Mouse (Mus musculus): Measurements from ENCODE around the gene Mok. TPM values are rescaled to one million over a fixed set of nuclear protein-coding genes. Genes with fewer than 3 reads are reported as not detected.
"Not testable (repeated sequence)": the region's sequence is repeated elsewhere in the genome, so short reads cannot be mapped to it uniquely, and the experiment has no call there.

Gene Mok
- polyA plus RNA-seq, 1 experiment from 2014 or later: 0.27 TPM

- ATAC-seq (ENCODE audit: low read depth): peak; percentile 76
- no peak overlapping the region for H3K4me3 ChIP-seq (ENCODE audit: low read depth, low read length)
- H3K4me1 ChIP-seq (ENCODE audit: control insufficient read depth, low read depth, low read length): peaks cover 25% of the 10 kb centered on the region
- no peaks in the 10 kb centered on the region for H3K27me3 ChIP-seq (ENCODE audit: control insufficient read depth, insufficient read depth, low read depth, low read length)
- peak overlapping the region; percentile 58; the same call in 1 of the 2 replicates for H3K27ac ChIP-seq (ENCODE audit: low read length)
- WGBS (ENCODE audit: insufficient replicate concordance): 37% methylated on average over 4 of the region's 4 CpGs
- peaks cover 4% of the 10 kb centered on the region for H3K36me3 ChIP-seq (ENCODE audit: control insufficient read depth, insufficient read depth)
- H3K4me2 ChIP-seq (ENCODE audit: low read depth, low read length): peak overlapping the region; percentile 46
- H3K9me3 ChIP-seq (replicated peaks; ENCODE audit: control insufficient read depth, low read length): no peaks in the 10 kb centered on the region
- H3K9ac ChIP-seq (ENCODE audit: low read depth, low read length): peak overlapping the region; percentile 40
Observed at GRCm38 (mm10) chr12:110870107-110870506, 29.4 kb upstream of the Mok start.

DNA sequence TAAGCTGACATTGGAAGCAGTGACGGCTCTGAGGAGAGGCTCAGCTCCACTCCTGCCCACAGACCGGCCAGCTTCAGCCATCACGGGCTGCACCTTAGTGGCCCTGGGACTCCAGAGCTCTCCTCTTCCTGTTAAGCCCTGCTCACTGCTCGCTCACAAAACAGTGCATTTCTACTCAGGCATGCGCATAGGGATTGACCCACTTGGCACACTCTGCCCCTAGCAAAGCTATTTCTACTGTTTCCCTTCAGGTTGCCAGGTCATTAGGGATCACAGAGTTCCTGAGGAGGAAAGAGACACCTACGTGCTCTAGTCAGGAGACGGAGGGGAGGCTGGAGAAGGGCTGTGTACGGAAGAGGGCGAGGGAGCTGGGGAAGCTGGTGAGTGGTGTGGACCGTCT, 25.2 kb upstream of the Mok start:
- 0 out of 2 replicates have a peak, but pooled peaks have one; percentile 11 for ATAC-seq (ENCODE audit: low read depth)
- Histone ChIP-seq H3K4me3 (ENCODE audit: low read depth, low read length) (no peak overlapping the region), H3K4me2 (ENCODE audit: low read depth, low read length) (no peak overlapping the region)

DNA sequence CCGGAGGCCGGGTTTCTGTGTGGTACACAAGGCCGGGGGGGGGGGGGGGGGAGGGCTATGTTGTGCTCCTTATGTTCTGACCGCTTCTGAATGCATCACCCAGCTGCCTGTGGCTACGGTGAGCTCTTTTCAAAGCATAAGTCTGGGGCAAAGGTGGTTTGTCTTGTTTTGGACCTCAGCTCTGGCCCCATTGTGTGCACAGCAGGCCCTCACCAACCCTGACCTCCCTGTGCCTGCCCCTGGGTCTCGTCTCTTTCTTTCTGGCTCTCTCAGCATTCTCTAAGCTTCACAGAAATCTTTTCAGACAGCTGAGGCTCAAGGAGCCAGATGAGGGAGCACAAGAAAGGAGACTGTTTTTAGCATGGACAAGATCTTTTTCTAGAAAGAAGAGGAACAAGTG, 24.8 kb upstream of the Mok start:
- peak; percentile 65 for ATAC-seq (ENCODE audit: low read depth)
- Histone ChIP-seq H3K27ac (ENCODE audit: low read length) (peak overlapping the region; percentile 36), H3K36me3 (ENCODE audit: control insufficient read depth, insufficient read depth) (no peaks in the 10 kb centered on the region; the same call in 1 of the 2 replicates), H3K27me3 (ENCODE audit: control insufficient read depth, insufficient read depth, low read depth, low read length) (no peaks in the 10 kb centered on the region), H3K9ac (ENCODE audit: low read depth, low read length) (no peak overlapping the region), H3K4me1 (ENCODE audit: control insufficient read depth, low read depth, low read length) (peaks cover 17% of the 10 kb centered on the region), H3K4me2 (ENCODE audit: low read depth, low read length) (no peak overlapping the region), H3K4me3 (ENCODE audit: low read depth, low read length) (no peak overlapping the region), H3K9me3 (replicated peaks; ENCODE audit: control insufficient read depth, low read length) (no peaks in the 10 kb centered on the region)
- 74% methylated on average over 5 of the region's 6 CpGs for WGBS (ENCODE audit: insufficient replicate concordance)

More for the DNA sequence above, 25.2 kb upstream of the Mok start:
- Histone ChIP-seq H3K9ac (ENCODE audit: low read depth, low read length) (no peak overlapping the region), H3K9me3 (replicated peaks; ENCODE audit: control insufficient read depth, low read length) (no peaks in the 10 kb centered on the region), H3K27ac (ENCODE audit: low read length) (peak overlapping the region; percentile 36), H3K27me3 (ENCODE audit: control insufficient read depth, insufficient read depth, low read depth, low read length) (no peaks in the 10 kb centered on the region), H3K4me1 (ENCODE audit: control insufficient read depth, low read depth, low read length) (peaks cover 21% of the 10 kb centered on the region), H3K36me3 (ENCODE audit: control insufficient read depth, insufficient read depth) (no peaks in the 10 kb centered on the region; the same call in 1 of the 2 replicates)
- 77% methylated on average over 10 of the region's 10 CpGs for WGBS (ENCODE audit: insufficient replicate concordance)

DNA sequence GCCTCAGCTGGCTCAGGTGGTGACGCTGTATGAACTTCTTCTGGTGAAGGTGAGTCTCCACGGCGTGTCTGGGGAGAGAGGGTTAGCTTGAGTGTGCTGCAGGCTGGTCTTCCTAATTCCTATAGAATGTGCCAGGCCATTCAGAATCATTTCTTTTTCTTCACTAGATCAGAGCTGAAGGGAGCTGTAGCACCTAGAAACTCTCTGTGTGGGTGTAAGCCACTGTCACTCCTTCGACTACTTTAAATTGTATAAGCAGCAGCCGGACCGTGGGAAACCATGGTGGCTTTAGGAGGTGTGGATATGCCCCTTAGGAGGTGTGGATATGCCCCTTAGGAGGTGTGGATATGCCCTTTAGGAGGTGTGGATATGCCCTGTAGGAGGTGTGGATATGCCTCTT, 23.3 kb upstream of the Mok start:
- 84% methylated on average over 6 of the region's 6 CpGs for WGBS (ENCODE audit: insufficient replicate concordance)
- Histone ChIP-seq H3K4me2 (ENCODE audit: low read depth, low read length) (no peak overlapping the region), H3K4me1 (ENCODE audit: control insufficient read depth, low read depth, low read length) (peaks cover 6% of the 10 kb centered on the region; the same call in 1 of the 2 replicates), H3K4me3 (ENCODE audit: low read depth, low read length) (no peak overlapping the region), H3K9ac (ENCODE audit: low read depth, low read length) (no peak overlapping the region), H3K27me3 (ENCODE audit: control insufficient read depth, insufficient read depth, low read depth, low read length) (no peaks in the 10 kb centered on the region), H3K27ac (ENCODE audit: low read length) (no peak overlapping the region), H3K9me3 (replicated peaks; ENCODE audit: control insufficient read depth, low read length) (no peaks in the 10 kb centered on the region), H3K36me3 (ENCODE audit: control insufficient read depth, insufficient read depth) (no peaks in the 10 kb centered on the region)
- no peak for ATAC-seq (ENCODE audit: low read depth)

GRCm38 (mm10) chr12:110861256-110861655, 20.5 kb upstream of the Mok start:
- no peak for ATAC-seq (ENCODE audit: low read depth)
- H3K27ac ChIP-seq (ENCODE audit: low read length): no peak overlapping the region
- no peak overlapping the region for H3K4me2 ChIP-seq (ENCODE audit: low read depth, low read length)
- H3K36me3 ChIP-seq (ENCODE audit: control insufficient read depth, insufficient read depth): no peaks in the 10 kb centered on the region
- H3K9me3 ChIP-seq (replicated peaks; ENCODE audit: control insufficient read depth, low read length): no peaks in the 10 kb centered on the region
- H3K27me3 ChIP-seq (ENCODE audit: control insufficient read depth, insufficient read depth, low read depth, low read length): no peaks in the 10 kb centered on the region
- no peak overlapping the region for H3K4me3 ChIP-seq (ENCODE audit: low read depth, low read length)
- peaks cover 6% of the 10 kb centered on the region for H3K4me1 ChIP-seq (ENCODE audit: control insufficient read depth, low read depth, low read length)
- no peak overlapping the region for H3K9ac ChIP-seq (ENCODE audit: low read depth, low read length)
- 67% methylated on average over 7 of the region's 7 CpGs for WGBS (ENCODE audit: insufficient replicate concordance)

- H3K27me3 ChIP-seq (ENCODE audit: control insufficient read depth, insufficient read depth, low read depth, low read length): no peaks in the 10 kb centered on the region
- H3K36me3 ChIP-seq (ENCODE audit: control insufficient read depth, insufficient read depth): no peaks in the 10 kb centered on the region
- H3K27ac ChIP-seq (ENCODE audit: low read length): no peak overlapping the region
- no peak overlapping the region for H3K4me3 ChIP-seq (ENCODE audit: low read depth, low read length)
- H3K4me1 ChIP-seq (ENCODE audit: control insufficient read depth, low read depth, low read length): peaks cover 11% of the 10 kb centered on the region
- H3K4me2 ChIP-seq (ENCODE audit: low read depth, low read length): no peak overlapping the region
- no peak overlapping the region for H3K9ac ChIP-seq (ENCODE audit: low read depth, low read length)
- no peak for ATAC-seq (ENCODE audit: low read depth)
- no peaks in the 10 kb centered on the region for H3K9me3 ChIP-seq (replicated peaks; ENCODE audit: control insufficient read depth, low read length)
Observed at GRCm38 (mm10) chr12:110860293-110860692, 19.6 kb upstream of the Mok start.

GRCm38 (mm10) chr12:110858681-110859080, 17.9 kb upstream of the Mok start:
- not testable (repeated sequence) for H3K9me3 ChIP-seq (replicated peaks; ENCODE audit: control insufficient read depth, low read length)
- 91% methylated on average over 15 of the region's 15 CpGs for WGBS (ENCODE audit: insufficient replicate concordance)

DNA sequence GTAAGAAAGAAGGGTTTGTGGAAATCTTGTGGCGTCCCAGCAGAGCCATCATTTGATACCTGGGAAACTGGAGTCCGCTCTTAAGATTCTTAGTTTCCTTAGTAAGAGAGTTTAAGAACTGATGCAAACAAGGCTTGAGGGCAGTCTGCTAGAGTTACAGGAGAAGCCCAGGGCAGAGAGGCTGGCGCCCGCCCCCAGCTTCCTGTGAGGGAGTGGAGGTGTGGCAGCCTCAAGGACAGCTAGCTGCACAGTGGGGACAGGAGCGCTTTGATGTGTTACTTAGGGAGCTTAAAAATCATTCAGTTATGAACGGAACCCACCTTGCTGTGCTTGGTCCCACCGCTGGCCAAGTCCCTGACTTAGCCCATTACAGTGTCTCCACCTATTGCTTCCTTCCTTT, 16.5 kb upstream of the Mok start:
- H3K9me3 ChIP-seq (replicated peaks; ENCODE audit: control insufficient read depth, low read length): no peaks in the 10 kb centered on the region
- no peak for ATAC-seq (ENCODE audit: low read depth)
- no peak overlapping the region for H3K4me3 ChIP-seq (ENCODE audit: low read depth, low read length)
- WGBS (ENCODE audit: insufficient replicate concordance): 63% methylated on average over 7 of the region's 7 CpGs
- no peak overlapping the region for H3K4me2 ChIP-seq (ENCODE audit: low read depth, low read length)
- H3K27ac ChIP-seq (ENCODE audit: low read length): no peak overlapping the region
- H3K27me3 ChIP-seq (ENCODE audit: control insufficient read depth, insufficient read depth, low read depth, low read length): no peaks in the 10 kb centered on the region
- H3K4me1 ChIP-seq (ENCODE audit: control insufficient read depth, low read depth, low read length): peaks cover 11% of the 10 kb centered on the region
- no peak overlapping the region for H3K9ac ChIP-seq (ENCODE audit: low read depth, low read length)
- H3K36me3 ChIP-seq (ENCODE audit: control insufficient read depth, insufficient read depth): no peaks in the 10 kb centered on the region

More at GRCm38 (mm10) chr12:110858681-110859080, 17.9 kb upstream of the Mok start:
- not testable (repeated sequence) for H3K4me2 ChIP-seq (ENCODE audit: low read depth, low read length); H3K9ac ChIP-seq (ENCODE audit: low read depth, low read length); H3K27ac ChIP-seq (ENCODE audit: low read length); H3K4me3 ChIP-seq (ENCODE audit: low read depth, low read length); ATAC-seq (ENCODE audit: low read depth); H3K27me3 ChIP-seq (ENCODE audit: control insufficient read depth, insufficient read depth, low read depth, low read length); H3K36me3 ChIP-seq (ENCODE audit: control insufficient read depth, insufficient read depth)
- peaks cover 11% of the 10 kb centered on the region for H3K4me1 ChIP-seq (ENCODE audit: control insufficient read depth, low read depth, low read length)

DNA sequence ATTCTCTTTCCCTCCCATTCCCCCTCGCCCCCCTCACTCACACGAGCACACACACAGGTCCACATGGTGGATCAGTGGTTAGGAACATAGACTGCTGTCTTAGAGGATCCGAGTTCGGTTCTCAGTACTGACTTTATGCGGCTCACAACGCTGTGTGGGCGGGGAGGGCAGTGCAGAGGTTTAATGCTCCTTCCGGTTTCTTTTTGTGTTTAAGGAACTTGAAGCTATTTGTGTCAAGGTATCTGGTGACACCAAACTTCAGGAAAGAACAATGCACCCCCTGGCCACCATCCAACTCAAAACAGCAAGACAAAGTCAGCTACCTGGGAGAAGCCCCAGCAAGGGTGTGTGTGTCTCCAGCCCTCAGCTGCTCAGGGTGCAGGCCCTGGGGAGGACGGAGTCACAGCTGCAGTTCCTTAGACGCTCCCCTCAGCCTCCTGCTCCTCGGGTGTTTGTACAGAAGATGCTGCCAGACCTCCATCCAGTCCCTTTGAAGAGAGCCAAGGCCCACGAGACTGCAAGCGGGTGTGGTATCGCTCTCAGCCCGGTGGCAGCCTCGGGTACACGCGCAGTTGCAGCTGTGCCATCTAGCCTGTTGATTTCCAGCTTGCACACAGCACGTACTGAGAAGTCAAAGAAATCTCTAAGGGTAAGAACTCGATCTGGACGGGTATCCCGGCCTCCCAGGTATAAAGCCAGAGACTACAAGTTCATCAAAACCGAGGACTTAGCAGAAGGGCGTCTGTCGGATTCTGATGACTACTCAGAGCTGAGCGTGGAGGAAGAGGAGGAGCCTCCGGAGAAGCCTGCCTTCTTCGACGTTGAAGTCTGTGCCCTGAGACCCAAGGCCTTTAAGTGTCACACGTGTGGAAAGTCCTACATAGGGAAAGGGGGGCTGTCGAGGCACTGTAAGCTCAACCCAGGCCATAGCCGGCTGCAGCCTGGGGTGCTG, 14.3 kb upstream of the Mok start:
- Histone ChIP-seq H3K9ac (ENCODE audit: low read depth, low read length) (no peak overlapping the region; the same call in 1 of the 2 replicates), H3K27ac (ENCODE audit: low read length) (no peak overlapping the region), H3K9me3 (replicated peaks; ENCODE audit: control insufficient read depth, low read length) (no peaks in the 10 kb centered on the region), H3K27me3 (ENCODE audit: control insufficient read depth, insufficient read depth, low read depth, low read length) (no peaks in the 10 kb centered on the region), H3K4me1 (ENCODE audit: control insufficient read depth, low read depth, low read length) (peaks cover 29% of the 10 kb centered on the region), H3K4me3 (ENCODE audit: low read depth, low read length) (no peak overlapping the region), H3K4me2 (ENCODE audit: low read depth, low read length) (no peak overlapping the region), H3K36me3 (ENCODE audit: control insufficient read depth, insufficient read depth) (no peaks in the 10 kb centered on the region)
- WGBS (ENCODE audit: insufficient replicate concordance): 65% methylated on average over 32 of the region's 32 CpGs
- ATAC-seq (ENCODE audit: low read depth): no peak
